Mouse (Mus musculus) CH12.LX (cell line): Measurements from ENCODE around the gene Pdcd1lg2. TPM values are rescaled to one million over a fixed set of nuclear protein-coding genes. Genes with fewer than 3 reads are reported as not detected.

Experiments
- DNase-seq: peaks from one replicate; pipeline ENCODE4 v3.0.0-alpha.2; 2013; ENCODE audit errors: extremely low read depth
- H3K27ac ChIP-seq: 2 replicates; pipeline ENCODE4 v1.5.1; 2012; ENCODE audit warnings: low read depth, mild to moderate bottlenecking, control low read depth, moderate library complexity; ENCODE audit not compliant: insufficient read depth
- H3K27me3 ChIP-seq: replicated peaks from 2 replicates; pipeline ENCODE3; 2012; ENCODE audit warnings: inconsistent platforms
- H3K36me3 ChIP-seq, 2 experiments: replicated peaks in 1 of 2; 2 replicates each; pipeline versions ENCODE3 to v1.6.1; 2012; ENCODE audit warnings: inconsistent platforms in 1 of 2, low read length in 1 of 2, mild to moderate bottlenecking in 1 of 2, mixed read lengths in 1 of 2, moderate library complexity in 1 of 2; ENCODE audit not compliant: control insufficient read depth in 1 of 2, insufficient read depth in 1 of 2
- H3K4me1 ChIP-seq, 2 experiments: 2 replicates each; pipeline ENCODE4 v1.6.1; 2012; ENCODE audit warnings: inconsistent platforms in 1 of 2, moderate library complexity in 1 of 2; ENCODE audit not compliant: insufficient read depth in 2 of 2, control insufficient read depth in 1 of 2
- H3K4me2 ChIP-seq: 2 replicates; pipeline ENCODE4 v1.6.1; 2012; ENCODE audit warnings: low read depth, mild to moderate bottlenecking, control low read depth; ENCODE audit not compliant: poor library complexity, insufficient read depth, severe bottlenecking
- H3K4me3 ChIP-seq, 3 experiments: fragments of 150-350 bp in 1 of 3; sonication (generic) in 1 of 3; replicated peaks in 1 of 3; 2 replicates each; pipeline versions ENCODE3 to v1.5.1; 2011 to 2012; ENCODE audit warnings: low read depth in 2 of 3, low read length in 2 of 3, mild to moderate bottlenecking in 2 of 3, moderate library complexity in 2 of 3, control low read depth in 1 of 3, improper control_type of control experiment in 1 of 3, inconsistent platforms in 1 of 3, mixed read lengths in 1 of 3; ENCODE audit not compliant: poor library complexity in 1 of 3
- H3K79me2 ChIP-seq: replicated peaks from 2 replicates; pipeline ENCODE4 v1.6.1; 2012; ENCODE audit warnings: mild to moderate bottlenecking, moderate library complexity; ENCODE audit not compliant: control insufficient read depth, poor library complexity, insufficient read depth, severe bottlenecking; ENCODE audit errors: extremely low read depth
- H3K9ac ChIP-seq: 2 replicates; pipeline ENCODE4 v1.6.1; 2012; ENCODE audit warnings: low read depth, mild to moderate bottlenecking, control low read depth, moderate library complexity; ENCODE audit not compliant: insufficient read depth
- H3K9me3 ChIP-seq: replicated peaks from 2 replicates; pipeline ENCODE3; 2012; ENCODE audit warnings: low read length, inconsistent platforms, mixed read lengths
- BHLHE40 ChIP-seq: IDR thresholded peaks from 2 replicates; pipeline ENCODE4 v1.6.1; 2011; ENCODE audit warnings: mild to moderate bottlenecking, low read depth, low read length, improper control_type of control experiment
- CHD1 ChIP-seq: IDR thresholded peaks from 2 replicates; pipeline ENCODE4 v1.6.1; 2012; ENCODE audit warnings: low read depth, low read length, improper control_type of control experiment, inconsistent platforms
- CHD2 ChIP-seq: IDR thresholded peaks from 2 replicates; pipeline ENCODE4 v1.6.1; 2011; ENCODE audit warnings: low read length, improper control_type of control experiment
- CTCF ChIP-seq, 2 experiments: IDR thresholded peaks in 1 of 2; conservative IDR thresholded peaks in 1 of 2; 2 replicates each; pipeline ENCODE4 v1.5.1; 2011 to 2012; ENCODE audit warnings: low read depth in 2 of 2, low read length in 2 of 2, improper control_type of control experiment in 1 of 2, inconsistent platforms in 1 of 2, mild to moderate bottlenecking in 1 of 2, moderate library complexity in 1 of 2
- E2F4 ChIP-seq: IDR thresholded peaks from 2 replicates; pipeline ENCODE4 v1.6.1; 2011; ENCODE audit warnings: low read depth, low read length, improper control_type of control experiment; ENCODE audit not compliant: insufficient replicate concordance
- ELF1 ChIP-seq: IDR thresholded peaks from 2 replicates; pipeline ENCODE4 v1.6.1; 2014; ENCODE audit warnings: low read depth, mild to moderate bottlenecking, inconsistent platforms, low read length, improper control_type of control experiment
- EP300 ChIP-seq: IDR thresholded peaks from 2 replicates; pipeline ENCODE4 v1.6.1; 2011; ENCODE audit warnings: low read length, improper control_type of control experiment
- ETS1 ChIP-seq: conservative IDR thresholded peaks from 2 replicates; pipeline ENCODE4 v1.6.1; 2012; ENCODE audit warnings: low read depth, mild to moderate bottlenecking, inconsistent platforms, low read length, improper control_type of control experiment, moderate library complexity
- GABPA ChIP-seq: IDR thresholded peaks from 2 replicates; pipeline ENCODE4 v1.6.1; 2012; ENCODE audit warnings: low read depth, low read length, improper control_type of control experiment, inconsistent platforms; ENCODE audit not compliant: insufficient replicate concordance
- HCFC1 ChIP-seq: IDR thresholded peaks from 2 replicates; pipeline ENCODE4 v1.6.1; 2012; ENCODE audit warnings: low read depth, mild to moderate bottlenecking, inconsistent platforms, low read length, improper control_type of control experiment
- IRF4 ChIP-seq: IDR thresholded peaks from 2 replicates; pipeline ENCODE4 v1.6.1; 2014; ENCODE audit warnings: low read depth, mild to moderate bottlenecking, inconsistent platforms, low read length, improper control_type of control experiment
- JUN ChIP-seq: IDR thresholded peaks from 2 replicates; pipeline ENCODE4 v1.6.1; 2011; ENCODE audit warnings: low read depth, mild to moderate bottlenecking, low read length, improper control_type of control experiment, moderate library complexity; ENCODE audit not compliant: insufficient read depth
- JUND ChIP-seq: conservative IDR thresholded peaks from 2 replicates; pipeline ENCODE4 v1.6.1; 2011; ENCODE audit warnings: low read depth, low read length, improper control_type of control experiment
- MAFK ChIP-seq: IDR thresholded peaks from 2 replicates; pipeline ENCODE4 v1.6.1; 2011; ENCODE audit warnings: low read length, improper control_type of control experiment; ENCODE audit not compliant: insufficient replicate concordance
- MAX ChIP-seq: IDR thresholded peaks from 2 replicates; pipeline ENCODE4 v1.6.1; 2011; ENCODE audit warnings: low read length, improper control_type of control experiment
- MAZ ChIP-seq: IDR thresholded peaks from 2 replicates; pipeline ENCODE4 v1.6.1; 2012; ENCODE audit warnings: low read depth, mild to moderate bottlenecking, inconsistent platforms, low read length, improper control_type of control experiment, moderate library complexity
- MEF2A ChIP-seq: IDR thresholded peaks from 2 replicates; pipeline ENCODE4 v1.6.1; 2014; ENCODE audit warnings: low read depth, mild to moderate bottlenecking, inconsistent platforms, low read length, improper control_type of control experiment, borderline replicate concordance
- MYC ChIP-seq: IDR thresholded peaks from 2 replicates; pipeline ENCODE4 v1.6.1; 2011; ENCODE audit warnings: low read depth, mild to moderate bottlenecking, improper control_type of control experiment, low read length
- NELFE ChIP-seq: IDR thresholded peaks from 2 replicates; pipeline ENCODE4 v1.6.1; 2011; ENCODE audit warnings: low read depth, low read length, improper control_type of control experiment
- POLR2A ChIP-seq: IDR thresholded peaks from 2 replicates; pipeline ENCODE4 v1.6.1; 2011; ENCODE audit warnings: low read depth, mild to moderate bottlenecking, improper control_type of control experiment, low read length
- RAD21 ChIP-seq: IDR thresholded peaks from 2 replicates; pipeline ENCODE4 v1.6.1; 2011; ENCODE audit warnings: low read depth, mild to moderate bottlenecking, low read length, improper control_type of control experiment, moderate library complexity
- RCOR1 ChIP-seq: conservative IDR thresholded peaks from 2 replicates; pipeline ENCODE4 v1.6.1; 2012; ENCODE audit warnings: low read depth, mild to moderate bottlenecking, inconsistent platforms, low read length, improper control_type of control experiment
- SIN3A ChIP-seq: IDR thresholded peaks from 2 replicates; pipeline ENCODE4 v1.6.1; 2012; ENCODE audit warnings: low read length, improper control_type of control experiment, inconsistent platforms
- SMC3 ChIP-seq: IDR thresholded peaks from 2 replicates; pipeline ENCODE4 v1.6.1; 2011; ENCODE audit warnings: low read depth, low read length, improper control_type of control experiment
- TBP ChIP-seq: conservative IDR thresholded peaks from 2 replicates; pipeline ENCODE4 v1.6.1; 2011; ENCODE audit warnings: low read depth, low read length, improper control_type of control experiment
- UBTF ChIP-seq: IDR thresholded peaks from 2 replicates; pipeline ENCODE4 v1.6.1; 2012; ENCODE audit warnings: low read depth, mild to moderate bottlenecking, inconsistent platforms, low read length, improper control_type of control experiment, moderate library complexity
- USF1 ChIP-seq: IDR thresholded peaks from 2 replicates; pipeline ENCODE4 v1.6.1; 2014; ENCODE audit warnings: low read depth, mild to moderate bottlenecking, inconsistent platforms, low read length, improper control_type of control experiment
- USF2 ChIP-seq: conservative IDR thresholded peaks from 2 replicates; pipeline ENCODE4 v1.6.1; 2011; ENCODE audit warnings: low read depth, low read length, improper control_type of control experiment
- ZC3H11A ChIP-seq: IDR thresholded peaks from 2 replicates; pipeline ENCODE4 v1.6.1; 2012; ENCODE audit warnings: low read depth, mild to moderate bottlenecking, inconsistent platforms, low read length, improper control_type of control experiment
- ZKSCAN1 ChIP-seq: IDR thresholded peaks from 2 replicates; pipeline ENCODE4 v1.6.1; 2012; ENCODE audit warnings: low read depth, inconsistent platforms, low read length, improper control_type of control experiment, borderline replicate concordance
- ZMIZ1 ChIP-seq: IDR thresholded peaks from 2 replicates; pipeline ENCODE4 v1.6.1; 2012; ENCODE audit warnings: low read depth, mild to moderate bottlenecking, inconsistent platforms, low read length, improper control_type of control experiment
- ZNF384 ChIP-seq: IDR thresholded peaks from 2 replicates; pipeline ENCODE4 v1.6.1; 2012; ENCODE audit warnings: low read depth, low read length, improper control_type of control experiment, inconsistent platforms
- dilution Hi-C: fragments of 300-500 bp; cut with MboI; formaldehyde crosslinking; loops from 2 replicates; pipeline ENCODE4 v1.14.3; 2020; ENCODE audit warnings: low sequenced_read_pairs; ENCODE audit not compliant: extremely low pct_unique_long_range_greater_than_20kb, extremely low pct_ligation_motif_present
- in situ Hi-C: fragments of 300-500 bp; cut with MboI; formaldehyde crosslinking; loops from 3 replicates; pipeline ENCODE4 v1.14.3; 2019; ENCODE audit warnings: low sequenced_read_pairs, low pct_ligation_motif_present, low pct_unique_long_range_greater_than_20kb, mixed read lengths
- polyA plus RNA-seq: library from polyadenylated mRNA; unstranded; fragments of >175 nt; gene quantifications from 2 replicates; pipeline ENCODE4 v1.2.1, GENCODE M21; 2012; ENCODE audit warnings: low read depth; ENCODE audit not compliant: insufficient read length
- total RNA-seq, 2 experiments: library from RNA; depleted of rRNA; stranded (reverse); fragments of 300-350 nt in 1 of 2; fragments of >200 nt in 1 of 2; gene quantifications; 2 replicates each; pipeline ENCODE4 v1.2.3; 2012 to 2014

The Pdcd1lg2 gene
- total and polyA plus RNA-seq, 3 experiments, result 1.4 to 5.5 (median 1.7) TPM

DNA sequence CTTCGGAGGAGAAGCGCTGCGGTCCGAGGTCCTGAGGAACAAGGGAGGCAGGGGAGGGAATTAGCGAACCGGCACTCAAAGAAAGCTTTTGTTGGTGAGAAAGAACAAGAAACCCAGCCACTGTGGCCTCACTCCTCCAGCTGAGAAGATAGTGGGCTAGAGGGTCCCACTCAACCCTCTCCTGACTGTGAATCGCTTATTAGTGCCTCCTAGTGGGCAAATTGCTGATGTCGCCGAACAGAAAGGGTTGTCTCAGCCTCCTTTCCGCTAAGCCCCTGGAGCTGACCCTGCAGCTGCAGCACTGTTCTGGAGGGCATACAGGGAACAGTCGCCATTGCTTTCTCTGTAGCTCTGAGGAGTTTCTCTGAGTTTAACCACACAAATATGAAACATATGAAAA lies 90.4 kb downstream of the Pdcd1lg2 start:
- in situ Hi-C loops, result loop anchor here (25.0 kb wide), 1 partner anchor 439 kb away; no protein-coding TSS in a partner anchor
- TF ChIP-seq CTCF (conservative IDR thresholded peaks at IDR 0.05 in 1 of 2, IDR thresholded peaks at IDR 0.05 in 1 of 2; ENCODE audit: low read depth in 2 of 2, low read length in 2 of 2) (peak in 1 of 2 experiments; percentile 73; a peak in 3 of 4 replicates), ZNF384 (no peak), SMC3 (peak; percentile 73), RAD21 (peak; percentile 49), CHD2 (no peak), BHLHE40 (no peak)

DNA sequence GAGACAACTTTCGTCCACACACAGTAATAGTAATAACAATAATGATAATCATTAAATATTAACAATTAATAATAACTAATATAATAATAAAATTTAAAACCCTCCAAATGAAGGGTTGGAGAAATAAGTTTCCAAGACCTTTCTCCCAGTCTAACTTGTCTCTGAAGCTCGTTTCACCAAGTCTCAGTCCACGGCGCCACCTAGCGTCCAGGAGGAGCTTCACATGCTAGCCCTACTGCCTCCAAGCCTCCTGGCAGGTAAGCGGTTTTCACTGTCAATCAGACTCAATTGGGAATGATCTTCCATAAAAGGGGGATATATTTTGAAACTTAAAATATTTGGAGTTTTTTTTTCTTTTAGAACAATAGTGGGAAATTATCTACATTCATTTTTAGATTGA lies 90.8 kb downstream of the Pdcd1lg2 start:
- Histone ChIP-seq H3K4me1 (peaks cover 0 to 27% of the 10 kb centered on the region in 2 experiments; a peak in 2 of 4 replicates), H3K27me3 (no peaks in the 10 kb centered on the region), H3K4me2 (peak overlapping the region; percentile 53), H3K36me3 (no peaks in the 10 kb centered on the region), H3K4me3 (peak overlapping the region in 2 of 3 experiments; percentile 45 to 52), H3K9ac (peak overlapping the region; percentile 72), H3K79me2 (no peaks in the 10 kb centered on the region), H3K9me3 (no peaks in the 10 kb centered on the region), H3K27ac (no peak overlapping the region)
- DNase-seq, result peak; percentile 82
- in situ Hi-C loops, result loop anchor here (25.0 kb wide), 1 partner anchor 439 kb away; no protein-coding TSS in a partner anchor
- dilution Hi-C loops, result no loop called here
- TF ChIP-seq EP300 (no peak), CHD1 (peak; percentile 83; the same call in 1 of the 2 replicates), MAX (no peak), ELF1 (no peak), BHLHE40 (0 out of 2 replicates have a peak, but pooled peaks have one; percentile 18), RCOR1 (no peak), USF2 (no peak), ZC3H11A (peak; percentile 94), CHD2 (no peak), ZMIZ1 (no peak), MAFK (no peak), RAD21 (no peak; the same call in none of the 2 replicates), MAZ (no peak), MYC (peak; percentile 69), ZKSCAN1 (no peak), TBP (no peak), JUND (no peak; the same call in 1 of the 2 replicates), POLR2A (no peak), SIN3A (no peak), SMC3 (peak; percentile 90), IRF4 (peak; percentile 58; the same call in 1 of the 2 replicates), GABPA (no peak), MEF2A (peak; percentile 36; the same call in 1 of the 2 replicates), ZNF384 (peak; percentile 31; the same call in 1 of the 2 replicates), JUN (no peak), E2F4 (no peak), UBTF (no peak), HCFC1 (no peak), NELFE (0 out of 2 replicates have a peak, but pooled peaks have one; percentile 35), USF1 (no peak), ETS1 (0 out of 2 replicates have a peak, but pooled peaks have one; percentile 7)

More for the DNA sequence above, 90.4 kb downstream of the Pdcd1lg2 start:
- H3K4me3 ChIP-seq, result peak overlapping the region; percentile 28 to 52 (median 45)
- H3K9me3 ChIP-seq, result no peaks in the 10 kb centered on the region
- H3K36me3 ChIP-seq, result no peaks in the 10 kb centered on the region
- no peaks in the 10 kb centered on the region for H3K79me2 ChIP-seq
- DNase-seq, result peak; percentile 75
- H3K27ac ChIP-seq, result no peak overlapping the region
- no peaks in the 10 kb centered on the region for H3K27me3 ChIP-seq
- dilution Hi-C loops, result no loop called here
- peak overlapping the region; percentile 72 for H3K9ac ChIP-seq
- peaks cover 0 to 31% of the 10 kb centered on the region in 2 experiments; a peak in 2 of 4 replicates for H3K4me1 ChIP-seq
- peak overlapping the region; percentile 53 for H3K4me2 ChIP-seq
